Mouse (Mus musculus): ENCODE data around the gene Fam160b1. TPM values are rescaled to one million over a fixed set of nuclear protein-coding genes. Genes with fewer than 3 reads are reported as not detected.

Fam160b1 gene
- total and polyA plus RNA-seq, 3 experiments = 4.4 to 7.7 (median 4.8) TPM

DNA sequence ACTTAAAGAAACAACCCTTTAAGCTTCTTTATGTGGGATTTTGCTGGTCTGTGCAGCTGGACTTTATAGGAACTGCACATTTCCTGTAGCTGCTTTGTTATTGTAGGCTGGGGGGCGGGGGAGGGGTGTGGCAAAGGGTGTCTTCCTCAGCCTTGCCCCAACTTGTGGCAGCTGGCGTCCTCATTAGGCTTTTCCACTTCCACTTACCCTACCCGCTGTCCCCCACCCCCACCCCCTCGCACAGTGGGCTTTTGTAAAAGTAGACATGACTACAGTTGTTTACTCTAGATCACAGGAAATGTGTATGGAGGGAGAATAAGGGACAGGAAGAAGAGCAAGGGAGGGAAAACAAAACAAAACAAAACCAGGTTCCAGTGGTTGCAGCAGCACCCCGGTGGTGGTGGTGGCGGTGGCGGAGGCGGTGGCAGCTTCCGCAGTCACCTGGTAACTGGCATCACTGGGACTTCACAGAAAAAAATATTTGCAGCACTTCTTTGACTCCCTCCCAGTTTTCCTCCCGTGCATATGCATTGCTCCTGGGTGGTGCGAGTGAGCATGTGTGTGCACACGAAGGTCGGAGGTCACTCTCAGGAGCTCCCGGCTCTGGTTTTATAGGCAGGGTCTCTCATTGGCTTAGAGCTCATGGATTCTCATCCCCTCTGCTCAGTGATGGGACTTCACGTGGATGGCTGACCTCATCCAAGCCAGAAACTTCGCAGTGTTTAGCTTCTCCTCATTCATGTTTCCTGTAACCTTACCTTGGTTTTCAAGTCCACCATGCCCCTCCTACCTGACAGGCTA, 4.8 kb upstream of the Fam160b1 start:
- Histone ChIP-seq H3K9me3 (replicated peaks; ENCODE audit: low read length) (no peaks in the 10 kb centered on the region), H3K4me3 (replicated peaks in 1 of 3; ENCODE audit: low read depth in 2 of 3, low read length in 2 of 3, poor library complexity in 1 of 3) (no peak overlapping the region), H3K79me2 (replicated peaks; ENCODE audit: control insufficient read depth, extremely low read depth, insufficient read depth, poor library complexity, severe bottlenecking) (peaks cover 29% of the 10 kb centered on the region), H3K4me1 (ENCODE audit: control insufficient read depth in 1 of 2, insufficient read depth in 2 of 2) (peaks cover 11 to 32% of the 10 kb centered on the region in 2 experiments), H3K36me3 (replicated peaks in 1 of 2; ENCODE audit: control insufficient read depth in 1 of 2, insufficient read depth in 1 of 2, low read length in 1 of 2) (peaks cover 5 to 39% of the 10 kb centered on the region in 2 experiments), H3K27me3 (replicated peaks) (no peaks in the 10 kb centered on the region), H3K9ac (ENCODE audit: insufficient read depth, low read depth) (no peak overlapping the region), H3K27ac (ENCODE audit: insufficient read depth, low read depth) (no peak overlapping the region), H3K4me2 (ENCODE audit: insufficient read depth, low read depth, poor library complexity, severe bottlenecking) (peak overlapping the region; percentile 7)
- in situ Hi-C loops (cut with MboI; ENCODE audit: low pct_ligation_motif_present, low pct_unique_long_range_greater_than_20kb, low sequenced_read_pairs) = no loop called here
- DNase-seq (ENCODE audit: extremely low read depth) = no peak
- no peak for TF ChIP-seq RCOR1 (conservative IDR thresholded peaks at IDR 0.05; ENCODE audit: low read depth, low read length)
- TF ChIP-seq POLR2A (IDR thresholded peaks at IDR 0.05; ENCODE audit: low read depth, low read length) = peak; percentile 18; the same call in 1 of the 2 replicates
- TF ChIP-seq SIN3A (IDR thresholded peaks at IDR 0.05; ENCODE audit: low read length) = peak; percentile 40; the same call in 1 of the 2 replicates
- 0 out of 2 replicates have a peak, but pooled peaks have one; percentile 9 for TF ChIP-seq IRF4 (IDR thresholded peaks at IDR 0.05; ENCODE audit: low read depth, low read length)
- dilution Hi-C loops (cut with MboI; ENCODE audit: extremely low pct_ligation_motif_present, extremely low pct_unique_long_range_greater_than_20kb, low sequenced_read_pairs) = no loop called here

DNA sequence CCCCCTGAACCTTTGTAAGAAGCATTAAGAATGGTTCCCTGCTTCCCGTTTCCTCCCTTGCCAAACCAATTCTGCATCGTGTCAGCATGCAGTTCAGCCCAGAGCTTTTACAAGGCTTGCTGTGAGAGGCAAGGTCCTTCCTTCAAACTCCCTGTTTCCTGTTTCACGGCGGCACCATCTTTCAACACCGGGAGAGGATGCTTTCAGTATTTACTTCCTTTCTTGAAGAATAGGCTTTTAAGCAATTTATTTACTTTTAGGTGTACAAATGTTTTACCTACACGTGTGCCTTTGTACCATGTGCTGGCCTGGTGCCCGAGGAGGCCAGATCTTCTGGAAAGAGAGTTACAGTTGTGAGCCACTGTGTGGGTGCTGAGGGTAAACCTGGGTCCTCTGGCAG, 4.2 kb upstream of the Fam160b1 start:
- Histone ChIP-seq H3K9ac (ENCODE audit: insufficient read depth, low read depth) (no peak overlapping the region), H3K79me2 (replicated peaks; ENCODE audit: control insufficient read depth, extremely low read depth, insufficient read depth, poor library complexity, severe bottlenecking) (peaks cover 29% of the 10 kb centered on the region), H3K4me3 (replicated peaks in 1 of 3; ENCODE audit: low read depth in 2 of 3, low read length in 2 of 3, poor library complexity in 1 of 3) (no peak overlapping the region), H3K4me1 (ENCODE audit: control insufficient read depth in 1 of 2, insufficient read depth in 2 of 2) (peaks cover 11 to 32% of the 10 kb centered on the region in 2 experiments), H3K27me3 (replicated peaks) (no peaks in the 10 kb centered on the region), H3K9me3 (replicated peaks; ENCODE audit: low read length) (no peaks in the 10 kb centered on the region), H3K4me2 (ENCODE audit: insufficient read depth, low read depth, poor library complexity, severe bottlenecking) (peak overlapping the region; percentile 0; the same call in 1 of the 2 replicates), H3K27ac (ENCODE audit: insufficient read depth, low read depth) (no peak overlapping the region), H3K36me3 (replicated peaks in 1 of 2; ENCODE audit: control insufficient read depth in 1 of 2, insufficient read depth in 1 of 2, low read length in 1 of 2) (peaks cover 5 to 39% of the 10 kb centered on the region in 2 experiments)
- DNase-seq (ENCODE audit: extremely low read depth) = no peak
- TF ChIP-seq ZC3H11A (IDR thresholded peaks at IDR 0.05; ENCODE audit: low read depth, low read length) (no peak), UBTF (IDR thresholded peaks at IDR 0.05; ENCODE audit: low read depth, low read length) (no peak), USF1 (IDR thresholded peaks at IDR 0.05; ENCODE audit: low read depth, low read length) (no peak), NELFE (IDR thresholded peaks at IDR 0.05; ENCODE audit: low read depth, low read length) (no peak), ZNF384 (IDR thresholded peaks at IDR 0.05; ENCODE audit: low read depth, low read length) (no peak), JUND (conservative IDR thresholded peaks at IDR 0.05; ENCODE audit: low read depth, low read length) (no peak), CTCF (conservative IDR thresholded peaks at IDR 0.05 in 1 of 2, IDR thresholded peaks at IDR 0.05 in 1 of 2; ENCODE audit: low read depth in 2 of 2, low read length in 2 of 2) (no peak), E2F4 (IDR thresholded peaks at IDR 0.05; ENCODE audit: insufficient replicate concordance, low read depth, low read length) (no peak), BHLHE40 (IDR thresholded peaks at IDR 0.05; ENCODE audit: low read depth, low read length) (no peak), POLR2AphosphoS2 (IDR thresholded peaks at IDR 0.05; ENCODE audit: low read depth, low read length) (no peak), JUN (IDR thresholded peaks at IDR 0.05; ENCODE audit: insufficient read depth, low read depth, low read length) (no peak), EP300 (IDR thresholded peaks at IDR 0.05; ENCODE audit: low read length) (no peak), GABPA (IDR thresholded peaks at IDR 0.05; ENCODE audit: insufficient replicate concordance, low read depth, low read length) (no peak), CHD2 (IDR thresholded peaks at IDR 0.05; ENCODE audit: low read length) (no peak), SIN3A (IDR thresholded peaks at IDR 0.05; ENCODE audit: low read length) (no peak), ZKSCAN1 (IDR thresholded peaks at IDR 0.05; ENCODE audit: borderline replicate concordance, low read depth, low read length) (no peak)
- dilution Hi-C loops (cut with MboI; ENCODE audit: extremely low pct_ligation_motif_present, extremely low pct_unique_long_range_greater_than_20kb, low sequenced_read_pairs) = no loop called here
- in situ Hi-C loops (cut with MboI; ENCODE audit: low pct_ligation_motif_present, low pct_unique_long_range_greater_than_20kb, low sequenced_read_pairs) = no loop called here
